Mouse (Mus musculus): ENCODE results near the gene Krt32. TPM values are rescaled to one million over a fixed set of nuclear protein-coding genes. Genes with fewer than 3 reads are reported as not detected.

Gene Krt32
- polyA plus RNA-seq (2017; shearing (Covaris generic)) = not detected

DNA sequence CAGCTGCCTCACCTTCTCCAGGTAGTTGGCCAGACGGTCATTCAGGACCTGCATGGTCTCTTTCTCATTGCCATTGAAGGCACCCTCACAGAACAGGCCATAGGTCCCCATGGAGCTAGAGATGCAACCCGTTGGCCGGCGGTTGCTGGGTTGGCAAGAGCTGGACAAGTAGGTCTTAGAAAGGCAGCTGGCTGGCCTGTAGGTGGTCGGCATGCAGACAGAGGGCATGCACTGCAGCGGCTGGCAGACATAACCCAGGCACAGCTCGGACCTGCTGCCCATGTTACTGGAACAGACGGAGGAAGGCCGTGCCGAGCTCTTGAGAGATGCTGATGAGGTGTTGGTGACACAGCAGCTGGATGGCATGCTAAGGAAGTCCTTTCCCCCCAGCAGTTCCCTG lies at the start of gene Krt32:
Krt32 (minus strand) TSS at position 366 of the 400 bp plus-strand sequence.
- ATAC-seq = no peak

DNA sequence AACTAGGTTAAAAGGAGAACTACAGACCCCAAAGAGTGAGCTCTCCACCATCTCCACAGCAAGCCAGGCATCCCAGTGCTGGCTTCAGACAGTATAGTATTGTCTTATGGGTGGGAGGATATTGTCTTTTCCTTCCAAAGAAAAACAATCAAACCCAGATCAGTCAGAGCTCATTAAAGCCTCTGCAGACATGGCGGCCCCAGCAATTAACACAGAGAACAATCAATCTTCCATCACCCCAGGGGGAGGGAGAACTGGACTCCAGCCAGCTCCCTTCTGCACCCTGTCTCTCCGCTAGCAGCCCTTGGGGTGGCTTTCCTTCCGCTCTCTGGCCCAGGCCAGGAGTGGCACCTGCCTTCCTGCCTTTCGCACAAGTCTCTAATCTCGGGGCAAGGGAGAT lies 49.7 kb upstream of the Krt32 start:
- no peak for ATAC-seq

DNA sequence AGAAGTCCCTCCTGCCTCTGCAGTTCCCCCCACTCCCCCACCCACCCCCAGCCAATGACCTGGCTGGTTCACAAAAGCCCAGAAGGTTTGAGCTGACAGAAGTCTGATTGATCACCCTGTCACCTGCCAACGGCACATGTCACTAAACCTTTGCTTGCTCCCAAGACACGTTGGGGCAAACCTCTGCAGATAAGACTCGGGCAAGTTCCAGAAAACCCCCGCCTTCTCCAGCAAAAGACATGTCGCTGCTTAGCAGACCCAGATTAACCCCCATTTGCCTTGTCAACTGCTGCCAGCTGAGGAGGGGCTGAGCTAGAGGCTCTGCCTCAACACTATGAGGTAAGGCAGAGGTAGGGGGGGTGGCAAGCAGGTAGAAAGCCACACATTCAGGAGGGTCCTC lies 48.5 kb upstream of the Krt32 start:
- ATAC-seq = no peak

DNA sequence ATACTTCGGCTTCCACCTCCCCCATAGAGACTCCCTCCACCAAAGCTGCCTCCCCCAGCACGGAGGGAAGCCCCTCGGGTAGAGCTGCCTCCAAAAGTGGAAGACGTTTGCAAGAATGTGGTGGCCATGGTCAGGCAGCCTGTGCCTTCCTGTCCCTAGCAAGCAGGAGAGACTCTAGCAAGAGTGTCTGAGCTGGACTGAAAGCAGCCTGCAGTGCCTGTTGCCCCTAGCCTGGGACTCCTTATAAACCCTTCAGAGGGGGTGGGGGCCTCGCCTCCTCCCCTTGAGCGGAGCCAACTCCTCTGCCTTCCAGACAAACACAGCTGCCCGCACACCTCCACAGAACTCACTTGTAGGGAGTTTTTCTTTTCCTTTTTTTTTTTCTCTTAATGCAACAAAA lies 47.7 kb upstream of the Krt32 start, which contains the start of gene Krt15:
Krt15 (minus strand) TSS at position 198 of the 400 bp plus-strand sequence.
- ATAC-seq = no peak

DNA sequence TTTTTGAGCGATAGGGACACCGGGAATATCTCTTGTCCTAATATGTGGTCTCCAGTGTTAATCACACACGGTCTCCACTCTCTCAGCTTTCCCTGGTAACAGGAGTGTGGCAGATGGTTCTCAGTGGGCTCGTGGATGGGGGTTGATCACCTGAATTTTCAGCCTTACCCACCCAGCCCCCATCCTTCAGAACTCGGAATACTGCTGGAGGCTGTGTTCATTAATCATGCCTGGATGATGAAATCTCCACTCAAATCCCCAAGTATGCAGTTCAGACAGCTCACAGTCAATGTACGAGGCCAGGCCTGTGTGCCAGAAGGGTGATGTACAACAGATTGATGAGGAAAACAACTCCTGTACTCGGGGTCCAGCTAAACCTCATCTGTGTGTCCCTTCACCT lies 36.9 kb upstream of the Krt32 start:
- no peak for ATAC-seq

DNA sequence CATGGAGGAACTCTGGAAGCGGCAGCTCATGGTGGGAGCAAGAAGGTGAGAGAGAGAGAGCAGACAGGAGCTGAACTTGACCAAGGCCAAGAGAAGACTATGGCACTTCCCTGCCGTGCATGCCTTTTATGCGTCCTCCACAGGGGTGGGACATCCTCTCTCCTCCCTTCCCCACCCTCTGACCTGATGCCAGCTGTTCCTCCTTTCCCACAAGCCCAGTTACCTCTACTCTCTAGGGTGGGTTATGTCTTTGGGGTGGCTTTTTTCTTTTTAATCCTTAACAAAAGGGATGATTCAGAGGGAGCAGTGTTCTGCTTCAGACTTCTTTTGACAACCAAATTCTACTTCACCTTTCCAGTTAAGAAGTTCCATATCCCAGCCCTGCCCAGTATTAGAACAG lies 33.4 kb upstream of the Krt32 start, which contains the start of gene Krt13:
Krt13 (minus strand) TSS at position 101 of the 400 bp plus-strand sequence.
- ATAC-seq = no peak

DNA sequence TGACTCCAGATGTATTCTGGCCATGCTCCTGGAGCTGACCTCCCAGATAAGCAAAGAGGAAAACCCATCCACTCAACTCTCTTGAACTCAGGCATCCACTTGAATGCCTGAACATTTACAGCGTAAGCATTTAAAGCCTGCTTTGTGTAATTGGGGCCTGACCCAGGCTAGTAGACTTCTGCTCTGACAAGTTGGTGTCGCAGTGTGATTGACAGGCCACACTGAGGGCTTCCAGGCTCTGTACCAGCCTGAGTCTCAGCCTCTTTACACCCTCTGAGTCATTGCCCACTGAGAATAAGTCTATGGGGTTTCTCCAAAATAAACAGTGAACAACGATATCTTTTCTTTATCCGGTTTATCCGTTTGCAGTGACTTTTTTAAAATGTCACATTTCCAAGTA lies 32.3 kb upstream of the Krt32 start:
- no peak for ATAC-seq

DNA sequence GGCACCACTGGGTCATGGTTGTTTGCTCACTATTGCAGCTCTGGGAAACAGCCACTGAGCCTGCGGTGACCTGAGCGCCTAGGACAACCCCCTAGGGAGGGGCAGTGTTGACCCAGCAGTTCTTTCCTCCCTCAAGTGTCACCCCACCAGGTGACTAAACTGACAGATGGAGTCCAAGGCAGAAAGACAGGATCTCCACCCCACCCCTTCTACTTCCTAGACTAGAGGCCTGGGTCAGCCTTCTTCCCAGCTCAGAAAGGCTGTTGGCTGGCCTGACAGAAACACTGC lies 25.7 kb upstream of the Krt32 start:
- no peak for ATAC-seq

DNA sequence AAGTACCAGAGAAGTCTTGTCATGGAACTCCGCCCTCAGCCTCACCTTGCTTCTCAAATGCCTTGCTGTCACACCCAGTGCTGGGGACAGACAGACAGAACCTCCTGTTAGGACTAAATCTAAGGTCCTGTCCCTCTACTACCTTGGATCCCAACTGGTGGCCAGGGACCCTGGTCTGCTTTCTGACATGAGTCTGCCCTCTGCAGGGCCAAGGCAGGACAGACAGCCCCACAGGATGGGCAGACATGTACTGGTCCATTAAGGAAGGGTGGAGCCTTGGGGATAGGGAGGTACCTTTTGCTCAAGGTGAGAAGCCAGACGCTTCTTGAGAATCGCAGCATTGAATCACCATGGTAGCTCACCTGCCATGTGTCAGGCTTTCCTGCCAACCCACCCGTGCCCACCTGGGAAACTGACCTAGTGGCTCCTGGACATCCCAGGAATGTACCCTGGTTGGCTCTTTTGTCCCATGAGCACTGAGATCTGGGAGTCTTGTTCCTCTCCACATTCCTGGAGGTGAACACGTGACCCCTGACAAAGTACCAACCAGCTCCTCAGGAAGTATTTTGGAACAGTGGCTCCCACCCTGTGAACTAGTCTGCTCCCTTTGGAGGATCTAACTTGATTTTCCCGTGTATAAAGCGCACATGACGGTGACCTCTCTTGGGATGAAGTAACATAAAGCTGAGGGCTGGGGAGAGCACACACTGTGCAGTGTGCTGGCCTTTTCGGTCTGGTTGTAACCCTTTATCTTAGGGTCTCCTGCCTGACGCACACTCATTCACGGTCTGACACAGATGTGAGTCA lies 25.1 kb upstream of the Krt32 start:
- no peak for ATAC-seq

DNA sequence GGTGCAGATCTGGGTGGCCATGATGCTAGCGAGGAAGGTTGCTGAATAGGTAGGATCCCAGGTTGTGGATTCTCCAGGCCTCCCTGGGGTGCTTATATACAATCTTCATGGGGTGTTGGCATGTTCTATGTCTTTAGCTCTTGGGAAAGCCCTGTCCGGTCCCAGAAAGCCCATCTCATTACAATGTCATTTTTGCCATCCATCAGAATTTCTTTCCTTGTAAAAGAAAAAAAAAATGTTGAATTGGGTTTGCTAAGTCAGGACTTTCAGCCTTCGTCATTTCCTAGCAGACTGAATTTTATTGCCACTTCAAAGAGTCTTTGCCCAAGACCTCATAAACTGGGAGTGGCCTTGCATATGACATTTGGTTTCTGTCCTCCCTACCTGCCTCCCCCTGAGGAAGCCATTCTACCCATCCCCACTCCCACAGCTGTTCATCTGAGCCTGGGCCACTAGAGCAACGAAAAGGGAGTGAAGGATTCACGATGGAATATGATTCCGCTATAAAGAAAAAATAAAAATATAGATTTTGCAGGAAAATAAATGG lies 17.6 kb upstream of the Krt32 start, which contains the start of gene Krt36:
Krt36 (minus strand) TSS at position 51 of the 547 bp plus-strand sequence.
- no peak for ATAC-seq

DNA sequence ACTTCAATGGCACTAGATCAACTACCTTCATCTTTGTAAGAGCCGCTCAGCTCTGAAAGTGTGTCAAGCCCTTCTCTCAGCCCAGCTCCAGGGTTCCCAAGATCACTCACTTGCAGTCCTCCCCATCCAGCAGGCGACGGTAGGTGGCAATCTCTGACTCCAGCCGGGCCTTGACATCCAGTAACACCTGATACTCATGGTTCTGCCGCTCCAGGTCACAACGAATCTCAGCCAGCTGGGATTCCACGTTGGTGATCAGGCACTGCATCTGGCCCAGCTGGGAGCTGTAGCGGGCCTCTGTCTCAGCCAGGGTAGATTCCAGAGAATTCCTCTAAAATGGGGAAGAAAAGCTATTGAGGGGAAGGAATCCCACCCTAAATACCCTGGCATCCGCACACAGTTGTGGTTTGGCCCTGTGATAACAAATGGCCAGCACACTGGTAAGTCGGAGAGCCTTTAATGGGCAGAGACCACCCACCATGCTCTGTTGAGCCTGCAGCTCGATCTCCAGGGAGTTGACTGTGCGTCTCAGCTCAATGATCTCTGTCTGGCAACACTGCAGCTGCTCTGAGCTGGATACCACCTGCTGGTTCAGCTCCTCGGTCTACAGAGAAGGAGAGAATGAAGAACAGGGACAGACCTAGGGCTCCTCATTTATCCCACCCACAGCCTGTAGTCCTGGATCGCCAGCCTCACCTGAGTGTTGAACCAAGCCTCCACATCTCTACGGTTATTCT lies 14.8 kb upstream of the Krt32 start:
- no peak for ATAC-seq

DNA sequence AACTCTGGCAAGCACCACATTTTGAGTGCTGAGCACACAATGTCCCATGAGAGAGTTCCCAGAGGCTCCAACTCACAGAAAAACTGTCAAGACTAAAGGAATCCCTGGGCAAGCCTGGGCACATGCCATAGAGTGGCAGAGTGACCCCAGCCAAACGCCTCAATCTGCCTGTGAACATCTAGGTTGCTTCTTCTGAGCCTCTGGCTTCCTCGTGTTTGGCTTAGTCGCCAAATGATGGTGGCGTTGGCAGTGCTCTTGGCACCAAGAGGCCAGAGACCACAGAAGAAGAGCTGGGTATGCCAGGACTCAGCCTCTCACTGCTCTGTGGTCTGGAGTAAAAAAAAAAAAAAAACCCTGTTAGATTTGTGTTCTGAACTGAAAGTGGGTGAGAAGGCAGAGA lies 12.4 kb upstream of the Krt32 start:
- ATAC-seq = no peak

DNA sequence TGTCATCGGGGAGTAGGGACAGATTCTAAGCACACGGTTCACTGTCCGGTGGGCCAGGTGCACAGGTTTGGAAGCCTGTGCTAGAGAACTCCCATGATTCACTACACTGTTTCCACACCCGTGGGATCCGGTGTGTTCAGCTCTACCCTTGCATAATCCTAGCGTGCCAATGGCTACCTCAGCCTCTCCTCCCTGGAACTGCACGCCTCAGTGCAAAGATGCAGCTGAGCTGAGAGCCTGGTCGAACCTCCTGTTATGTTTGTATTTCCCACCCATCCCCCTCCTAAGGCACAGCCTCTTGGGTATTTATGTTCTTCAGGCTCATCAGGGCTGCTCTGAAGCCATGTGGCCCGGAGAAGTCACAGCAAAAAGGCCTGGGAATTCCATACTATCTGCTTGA lies 9.8 kb upstream of the Krt32 start:
- no peak for ATAC-seq

DNA sequence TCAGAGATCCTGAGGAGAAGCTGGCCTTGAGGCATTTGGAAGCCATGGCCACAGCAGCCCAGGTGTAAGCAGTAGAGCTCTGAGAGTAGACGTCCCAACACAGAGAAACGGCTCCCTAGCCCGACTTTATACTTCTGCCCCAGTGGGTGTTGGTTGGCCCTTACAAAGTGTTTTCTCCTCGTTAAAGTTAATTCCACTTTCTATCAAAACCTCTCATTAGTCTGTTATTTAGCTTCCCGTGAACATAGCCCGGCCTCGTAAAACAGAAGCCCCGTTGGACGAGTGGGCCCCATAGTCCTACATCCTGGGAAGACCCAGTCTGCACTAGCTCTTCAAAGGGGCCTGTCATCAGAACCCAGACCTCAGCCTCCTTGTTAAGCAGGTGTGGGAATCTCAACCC lies 8.1 kb upstream of the Krt32 start, which contains the start of gene Krt35:
Krt35 (minus strand) TSS at position 101 of the 400 bp plus-strand sequence.
- ATAC-seq = no peak

DNA sequence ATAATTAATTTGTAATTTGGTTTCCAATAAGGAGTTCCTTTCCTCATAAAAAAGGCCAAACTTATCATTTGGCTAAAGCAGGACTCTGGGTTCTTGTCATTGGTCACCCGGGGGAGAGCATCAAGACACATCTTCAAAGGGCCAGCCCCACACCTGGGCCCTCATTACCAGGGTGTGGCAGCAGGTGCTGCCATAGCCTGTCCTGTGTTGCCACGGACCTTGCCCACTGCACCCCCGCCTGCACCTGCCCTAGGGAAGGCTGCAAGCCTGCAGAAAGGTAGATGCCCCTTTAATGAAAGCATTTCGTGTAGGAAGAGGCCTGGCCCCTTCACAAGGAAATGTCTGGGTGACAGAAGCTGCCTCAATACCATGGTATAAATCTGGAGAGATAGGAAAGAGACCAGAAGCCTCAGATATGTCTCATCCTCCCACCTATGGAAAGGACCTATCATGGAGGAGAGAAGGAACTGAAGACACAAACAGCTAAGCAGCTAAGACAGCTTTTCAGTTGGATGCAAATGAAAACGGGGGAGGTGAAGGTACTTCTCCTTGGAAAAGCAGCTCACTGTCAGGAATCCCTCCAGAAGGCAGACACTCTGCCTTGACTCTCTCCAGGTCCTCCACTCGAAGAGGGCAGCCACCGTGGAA lies 476 bp upstream of the Krt32 start:
- ATAC-seq = no peak

DNA sequence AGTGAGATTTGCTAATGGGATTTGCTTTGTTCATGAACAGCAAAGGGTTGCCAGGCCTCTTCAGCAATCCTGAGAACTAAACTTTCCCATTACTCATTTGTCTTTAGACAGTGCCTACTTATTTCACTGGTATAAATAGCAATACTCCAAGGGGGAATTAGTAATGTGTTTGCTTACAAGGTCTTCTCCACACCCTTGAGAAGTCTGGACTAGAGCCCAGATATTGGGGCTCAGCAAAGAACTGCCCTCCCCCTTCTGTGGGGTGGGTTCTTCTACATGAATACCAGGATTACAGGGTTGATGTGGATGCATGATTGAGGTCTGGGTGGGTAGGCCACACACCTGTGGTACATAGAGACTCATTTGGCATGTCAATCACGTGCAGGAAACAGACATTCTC lies 14.2 kb downstream of the Krt32 start:
- ATAC-seq = no peak

DNA sequence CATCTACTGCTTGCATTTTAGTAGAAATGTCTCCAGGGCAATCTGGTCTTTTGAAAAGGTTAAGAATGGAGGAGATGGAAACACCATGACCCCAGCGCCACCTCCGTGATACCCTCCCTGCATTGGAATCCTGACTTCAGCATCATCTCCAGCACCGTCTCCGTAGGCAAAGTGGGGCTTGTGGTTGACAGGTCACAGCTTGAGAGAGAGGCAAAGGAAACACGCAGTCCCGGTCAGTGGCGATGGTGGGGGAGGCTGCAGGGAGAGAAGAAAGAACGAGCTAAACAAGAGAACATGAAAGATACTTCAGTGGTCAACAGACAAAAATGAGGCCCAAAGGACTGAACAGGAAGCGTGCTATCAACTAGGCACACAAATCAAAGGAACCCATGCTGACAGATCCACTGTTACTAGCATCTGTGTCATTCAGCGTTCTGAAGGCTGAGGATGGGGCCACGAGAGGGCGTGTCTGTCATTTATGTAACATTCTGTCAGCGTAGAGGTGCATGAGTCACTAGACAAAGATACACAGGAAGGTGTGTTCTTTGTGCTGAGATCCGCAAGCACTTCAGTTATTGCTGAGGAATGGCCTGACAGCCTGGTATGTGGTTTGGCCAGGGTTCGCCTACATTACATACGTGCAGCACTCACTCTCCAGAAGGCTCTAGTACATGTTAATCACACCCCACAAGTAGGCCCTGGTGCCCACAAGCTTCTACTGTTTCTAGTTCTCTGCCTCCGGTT lies 20.6 kb downstream of the Krt32 start:
- ATAC-seq = no peak

DNA sequence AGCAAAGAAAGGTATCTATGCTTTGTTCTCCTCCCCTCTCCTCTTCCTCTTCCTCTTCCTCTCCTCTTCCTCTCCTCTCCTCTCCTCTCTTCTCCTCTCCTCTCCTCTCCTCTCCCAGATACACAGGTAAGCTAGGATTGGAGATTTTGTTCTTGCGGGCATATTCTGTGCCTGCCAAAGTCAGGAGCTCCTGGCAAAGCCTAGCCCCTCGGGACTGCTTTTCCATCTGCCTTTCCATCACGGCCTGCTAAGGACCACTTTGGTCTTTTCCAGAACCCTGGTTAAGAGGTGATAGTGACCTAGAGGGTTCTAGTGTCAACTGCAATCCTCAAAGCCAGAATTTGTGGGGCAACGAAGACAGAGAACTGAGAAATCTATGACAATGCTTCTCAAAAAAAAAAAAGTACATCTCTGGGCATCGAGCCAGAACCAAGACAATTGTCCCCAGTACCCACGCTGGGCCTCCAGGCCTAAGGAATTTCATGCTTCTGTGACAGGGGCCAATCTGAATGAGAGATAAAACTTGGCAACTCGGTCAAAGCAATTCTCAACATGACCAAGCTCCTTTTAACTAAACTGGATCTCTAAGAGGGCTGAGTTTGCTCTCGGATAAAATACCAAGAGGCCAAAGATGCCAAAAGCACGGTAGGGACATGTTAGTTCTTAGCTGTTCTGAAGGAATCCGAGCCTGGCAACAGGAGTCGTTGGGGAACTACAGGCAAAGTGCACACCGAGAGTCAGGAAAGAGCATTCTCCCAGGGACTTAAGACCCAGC lies 21.6 kb downstream of the Krt32 start:
- no peak for ATAC-seq

DNA sequence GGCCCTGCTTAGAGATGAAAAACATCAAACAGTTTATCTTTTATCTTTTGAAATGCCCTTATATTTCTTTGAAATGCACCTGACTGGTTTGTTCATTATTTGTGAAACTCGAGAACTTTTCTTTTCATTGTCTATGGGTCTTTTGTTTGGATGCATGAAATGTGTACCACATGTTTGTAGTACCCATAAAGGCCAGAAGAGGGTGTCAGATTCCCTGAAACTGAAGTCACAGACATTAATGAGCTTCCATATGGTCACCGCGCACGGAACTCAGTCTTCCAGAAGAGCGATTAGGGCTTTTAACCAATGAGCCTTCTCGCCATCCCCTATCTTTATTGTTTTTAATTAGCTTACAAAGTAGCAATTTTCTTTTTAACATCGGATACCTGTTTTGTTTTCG lies 29.2 kb downstream of the Krt32 start:
- ATAC-seq = no peak

DNA sequence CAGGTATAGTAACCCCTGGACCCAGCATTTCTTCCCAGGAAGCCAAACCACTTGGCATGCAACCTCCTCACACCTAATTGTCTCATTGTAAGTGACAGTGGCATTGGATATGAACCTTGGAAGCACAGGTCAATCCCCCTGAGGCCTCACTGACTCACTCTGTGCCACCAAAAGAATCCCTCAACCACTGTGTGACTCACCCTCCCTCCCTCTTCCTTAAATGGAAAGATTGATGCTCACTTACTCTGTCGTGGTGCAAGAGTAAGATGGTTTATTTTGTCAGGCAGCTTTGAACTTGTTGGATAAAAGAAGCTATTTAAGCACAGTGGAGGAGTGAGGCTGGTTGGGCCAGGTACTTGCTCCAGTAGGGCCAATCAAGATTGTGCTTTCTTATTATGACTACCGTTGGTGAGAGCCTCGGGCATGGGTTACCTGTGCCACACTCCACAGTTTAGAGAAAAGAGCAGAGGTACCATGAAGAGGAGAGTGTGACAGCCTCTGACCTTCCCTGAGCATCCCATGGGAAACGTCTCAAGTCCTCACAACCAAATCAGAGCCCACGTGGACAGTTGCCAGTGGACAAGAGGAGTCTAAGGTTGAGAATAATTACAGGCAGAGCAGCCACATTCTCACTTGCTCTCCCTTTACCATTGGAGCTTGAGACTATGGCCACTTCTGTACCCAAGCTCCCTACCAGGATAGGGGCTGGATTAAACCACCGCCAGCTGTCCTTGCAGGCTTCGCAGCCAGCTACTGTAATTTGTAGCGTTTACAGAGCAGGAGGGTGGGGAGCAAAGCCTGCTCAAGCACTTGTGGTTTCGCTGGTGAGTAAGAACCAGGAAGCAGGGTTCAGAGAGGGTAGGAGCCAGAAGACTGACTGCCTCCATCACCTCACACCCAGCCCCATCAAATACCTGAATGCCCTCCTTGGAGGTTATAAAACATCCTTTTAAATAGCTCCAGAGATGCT lies 32.1 kb downstream of the Krt32 start:
- no peak for ATAC-seq
